Mouse (Mus musculus) monocyte, adult 5-6 weeks (primary cell): Measurements from ENCODE around the gene Mllt10. TPM values are rescaled to one million over a fixed set of nuclear protein-coding genes. Genes with fewer than 3 reads are reported as not detected.

Experiments
- ATAC-seq: fragments of 153-309, 156-312 bp; replicated peaks from 2 replicates; pipeline ENCODE4 v1.8.0; 2017; ENCODE audit warnings: mild to moderate bottlenecking; ENCODE audit not compliant: low TSS enrichment, insufficient number of reproducible peaks, severe bottlenecking, poor library complexity, low FRiP score
- total RNA-seq: library from RNA; stranded (forward); fragments of 200-1000, 200-491, 200-594 nt; gene quantifications from 3 replicates; pipeline ENCODE4 v1.2.3, GENCODE M21; 2017

Gene Mllt10
- total RNA-seq, 1 experiment from 2014 or later = 67.5 TPM

- ATAC-seq = no peak
Measured at GRCm38 (mm10) chr2:18033166-18034108, 21.6 kb upstream of the Mllt10 start.

DNA sequence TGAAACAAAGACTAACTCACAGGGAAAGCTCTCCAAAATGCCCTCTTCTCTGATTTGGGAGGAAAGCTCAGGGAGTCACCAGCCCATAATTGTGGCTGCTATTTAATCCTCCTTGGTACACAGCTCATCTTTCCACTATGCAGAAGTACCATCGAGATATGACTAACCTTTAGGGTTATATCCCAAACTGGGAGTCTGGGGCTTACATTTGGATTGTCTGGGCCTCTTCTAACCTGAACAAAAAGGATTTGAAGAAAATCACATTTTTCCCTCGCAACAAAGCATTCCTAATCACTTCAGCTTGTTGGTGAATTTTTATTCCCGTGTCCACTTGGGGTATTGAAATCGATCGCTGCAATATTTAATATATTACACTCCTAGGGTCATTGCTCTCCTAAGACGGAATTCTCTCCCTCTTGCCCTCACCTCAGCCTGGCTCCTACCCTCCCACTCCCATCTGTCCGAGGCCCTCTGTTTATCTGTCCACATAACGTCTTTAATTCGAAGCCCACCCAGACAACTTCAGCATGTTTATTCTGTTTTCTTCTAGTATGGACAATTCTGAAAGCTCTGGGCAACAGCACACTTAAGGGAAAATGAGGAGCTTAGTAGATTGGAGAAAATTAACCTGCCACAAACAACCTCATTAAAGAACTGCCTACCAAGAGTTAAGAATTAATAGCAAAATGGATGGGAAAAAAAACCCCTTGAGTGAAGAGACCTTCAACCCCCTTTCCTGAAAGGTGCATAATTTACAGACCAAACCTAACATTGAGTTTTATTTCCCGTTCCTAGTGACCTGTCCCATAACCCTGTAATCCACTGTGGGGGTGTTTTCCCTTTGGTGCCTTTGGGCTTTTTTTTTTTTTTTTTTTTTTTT, 20.4 kb upstream of the Mllt10 start:
- ATAC-seq = no peak

- no peak for ATAC-seq
Measured at GRCm38 (mm10) chr2:18037491-18037890, 17.5 kb upstream of the Mllt10 start, which contains the start of gene A930004D18Rik. Gene A930004D18Rik, minus strand, starts transcription at chr2:18037737.

- ATAC-seq = no peak
Measured at GRCm38 (mm10) chr2:18038141-18038752, 16.8 kb upstream of the Mllt10 start.

DNA sequence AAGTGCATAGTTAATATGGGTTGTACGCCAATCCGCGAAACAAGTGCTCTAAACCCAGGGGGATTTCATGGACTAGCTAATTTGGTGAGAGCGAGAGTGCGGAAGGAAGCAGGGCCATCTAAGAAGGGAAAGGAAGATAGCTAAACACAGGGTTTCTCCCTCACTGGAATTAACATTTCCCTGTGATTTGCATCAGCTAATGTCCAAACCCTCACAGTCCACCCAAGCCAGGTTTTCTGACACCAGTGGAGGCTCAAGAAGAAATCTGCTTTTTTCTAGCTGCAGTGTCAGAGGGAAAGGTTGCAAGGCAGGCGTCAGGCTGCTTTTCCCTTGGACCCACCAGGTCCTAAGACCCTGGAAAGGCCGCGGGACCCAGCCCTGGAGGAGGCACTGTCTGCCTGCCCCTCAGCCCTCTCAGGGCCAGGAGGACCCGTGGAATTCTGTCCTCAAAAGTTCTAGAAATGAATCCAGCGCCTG, 16.1 kb upstream of the Mllt10 start:
- no peak for ATAC-seq

DNA sequence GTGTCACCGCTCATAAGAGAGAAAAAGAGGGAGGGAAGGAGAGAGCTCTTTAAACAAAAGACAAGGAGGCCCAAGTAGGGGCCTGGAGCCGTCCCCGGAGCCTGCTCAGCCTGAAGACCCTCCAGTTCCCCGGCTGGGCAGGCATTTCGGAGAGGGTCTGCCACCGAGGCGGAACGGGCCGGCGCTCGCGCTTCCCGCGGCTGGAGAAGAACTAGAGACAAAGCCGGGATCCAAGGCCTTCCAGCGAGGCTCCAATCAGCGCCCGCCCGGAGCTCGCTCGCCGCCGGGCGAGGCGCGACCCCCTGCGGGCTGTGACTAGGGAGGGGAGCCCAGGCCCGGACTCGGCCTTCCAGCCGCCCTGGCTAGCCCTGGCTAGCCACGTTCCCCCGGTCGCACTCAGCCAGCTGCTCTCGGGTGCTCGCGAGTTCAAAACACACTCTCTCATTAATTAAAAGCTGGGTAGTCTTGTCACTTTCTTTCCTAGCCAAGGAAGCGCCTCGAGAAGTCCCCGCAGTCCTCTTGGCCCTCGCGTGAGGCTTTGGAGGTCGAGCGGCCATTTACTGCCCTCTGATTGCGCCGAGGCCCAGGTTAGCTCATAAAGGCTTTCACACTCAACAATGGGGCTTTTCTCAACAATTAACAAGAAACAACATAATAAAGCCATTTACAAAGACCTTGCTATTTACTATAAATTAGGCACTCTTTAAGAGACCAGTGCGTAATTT, 15.3 kb upstream of the Mllt10 start:
- ATAC-seq = no peak

GRCm38 (mm10) chr2:18040347-18041160, 14.5 kb upstream of the Mllt10 start:
- no peak for ATAC-seq

DNA sequence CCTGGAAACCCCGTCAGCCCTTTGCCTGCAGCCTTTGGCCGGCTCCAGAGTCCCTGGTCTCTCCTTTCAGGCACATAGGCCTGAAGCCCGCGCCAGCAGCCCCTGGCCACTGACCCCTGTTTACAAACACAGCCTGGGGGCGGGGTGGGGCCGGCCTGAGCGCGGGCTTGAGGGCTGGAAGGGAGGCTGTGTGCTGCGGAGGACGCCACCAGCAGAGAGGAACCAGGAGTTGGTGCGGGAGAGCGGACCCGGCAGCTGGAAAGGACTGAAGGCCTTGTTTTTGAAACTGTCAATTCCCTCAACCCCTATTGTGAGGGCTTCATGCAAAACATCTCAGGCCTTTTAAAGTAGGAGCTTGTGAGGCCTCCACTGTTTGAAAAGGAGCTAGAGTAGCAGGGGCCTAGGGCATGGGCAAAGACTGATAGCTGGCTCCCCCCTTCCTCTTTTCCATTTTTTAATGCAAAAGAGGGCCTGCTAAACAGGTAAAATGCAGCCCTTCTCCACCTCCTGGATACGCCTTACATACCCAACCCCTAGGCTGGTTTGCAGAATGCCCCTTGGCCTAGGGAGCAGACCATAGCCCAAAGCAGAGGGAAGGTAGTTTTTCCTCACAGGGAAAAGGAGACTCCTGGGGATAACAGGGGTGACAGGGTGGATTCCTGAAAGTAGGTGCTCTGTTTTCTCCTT, 13.7 kb upstream of the Mllt10 start:
- no peak for ATAC-seq

DNA sequence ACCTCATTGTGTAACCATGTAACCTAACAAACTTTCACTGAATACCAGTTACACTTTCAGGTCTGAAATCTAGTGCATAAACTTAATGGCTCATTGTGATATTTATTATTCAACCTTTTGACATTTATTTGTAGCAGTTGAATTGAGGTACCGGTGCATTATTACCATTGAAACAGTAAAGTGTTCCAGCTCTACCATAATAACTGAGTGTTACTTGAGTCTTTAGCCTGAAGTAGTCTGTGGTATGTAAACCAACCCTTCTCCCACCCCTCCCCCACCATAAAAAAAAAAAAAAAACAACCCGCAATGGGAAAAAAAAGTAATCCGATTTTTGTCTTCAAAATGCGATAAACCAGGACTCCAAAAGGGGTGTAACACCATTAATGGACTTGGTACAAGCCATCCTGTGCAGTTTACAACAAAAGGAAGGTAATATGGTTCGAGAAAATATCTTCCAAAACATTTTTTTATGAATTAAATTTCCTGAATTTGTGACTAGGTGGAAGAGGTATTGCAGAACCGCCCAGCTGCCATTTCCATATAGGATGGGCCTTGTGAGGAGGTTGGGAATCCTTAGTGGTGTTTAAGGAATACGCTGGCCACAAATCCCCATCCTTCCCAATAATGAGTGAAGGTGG, 9.8 kb upstream of the Mllt10 start:
- ATAC-seq = no peak

DNA sequence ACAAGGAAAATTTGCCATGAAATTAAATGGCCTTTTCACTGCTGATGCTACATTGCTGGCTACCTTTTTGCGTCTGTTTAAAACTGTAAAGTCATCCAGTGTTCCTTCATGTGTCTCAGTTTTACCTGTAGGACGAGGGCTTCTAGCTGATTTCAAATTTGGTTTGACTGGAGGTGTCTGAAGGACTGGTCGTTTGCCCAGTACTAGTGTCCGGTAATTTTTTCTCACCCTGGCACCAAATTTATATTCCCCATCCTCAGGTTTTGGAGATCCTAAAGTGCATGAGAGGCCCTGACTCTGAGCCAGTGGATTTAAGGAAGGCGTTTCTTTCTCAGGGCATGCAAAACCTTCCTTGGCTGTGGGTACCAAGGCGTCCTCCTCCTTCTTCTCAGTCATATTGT, 9.3 kb upstream of the Mllt10 start:
- no peak for ATAC-seq

GRCm38 (mm10) chr2:18046186-18046585, 8.9 kb upstream of the Mllt10 start:
- ATAC-seq = no peak

DNA sequence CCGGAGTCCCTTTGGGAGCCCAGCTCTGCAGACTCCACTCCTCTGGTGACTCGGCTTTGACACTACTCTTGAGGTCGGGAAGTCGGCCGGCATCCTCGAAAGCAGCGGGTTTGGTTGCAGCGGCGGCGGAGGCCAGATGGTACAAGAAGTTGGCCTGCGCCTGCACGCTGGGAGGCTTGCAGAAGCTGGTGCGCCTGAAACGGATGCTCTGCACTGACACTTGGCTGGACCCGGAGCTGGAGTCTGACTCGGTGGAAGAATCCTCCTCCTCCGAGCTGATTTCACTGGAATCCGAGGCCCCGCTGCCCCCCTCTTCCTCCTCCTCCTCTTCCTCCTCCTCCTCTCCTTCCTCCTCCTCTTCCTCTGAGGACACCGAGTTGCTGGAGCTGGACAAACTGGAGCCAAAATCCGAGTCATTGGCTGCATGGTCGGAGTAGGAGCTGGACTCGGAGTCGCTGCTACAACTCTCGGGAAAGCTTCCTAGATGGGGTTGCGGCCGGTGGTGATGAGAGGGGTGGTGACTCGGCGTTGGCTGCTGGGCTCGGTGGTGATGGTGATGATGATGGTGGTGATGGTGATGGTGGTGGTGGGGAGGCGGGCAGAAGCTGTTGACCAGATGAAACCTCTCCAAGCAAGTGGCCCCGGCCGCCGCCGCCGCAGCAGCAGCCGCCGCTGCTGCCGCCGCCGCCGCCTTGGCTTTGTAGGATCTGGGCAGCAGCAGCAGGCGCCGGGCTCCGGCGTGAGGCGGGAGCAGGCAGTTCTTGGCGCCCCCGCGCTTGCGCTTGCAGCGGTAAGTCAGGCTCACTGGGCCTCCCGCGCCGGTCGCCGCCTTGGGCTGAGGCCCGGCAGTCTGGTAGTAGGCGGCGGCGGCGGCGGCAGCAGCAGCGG, 8.0 kb upstream of the Mllt10 start:
- ATAC-seq = peak; percentile 34; the same call in 1 of the 2 replicates

DNA sequence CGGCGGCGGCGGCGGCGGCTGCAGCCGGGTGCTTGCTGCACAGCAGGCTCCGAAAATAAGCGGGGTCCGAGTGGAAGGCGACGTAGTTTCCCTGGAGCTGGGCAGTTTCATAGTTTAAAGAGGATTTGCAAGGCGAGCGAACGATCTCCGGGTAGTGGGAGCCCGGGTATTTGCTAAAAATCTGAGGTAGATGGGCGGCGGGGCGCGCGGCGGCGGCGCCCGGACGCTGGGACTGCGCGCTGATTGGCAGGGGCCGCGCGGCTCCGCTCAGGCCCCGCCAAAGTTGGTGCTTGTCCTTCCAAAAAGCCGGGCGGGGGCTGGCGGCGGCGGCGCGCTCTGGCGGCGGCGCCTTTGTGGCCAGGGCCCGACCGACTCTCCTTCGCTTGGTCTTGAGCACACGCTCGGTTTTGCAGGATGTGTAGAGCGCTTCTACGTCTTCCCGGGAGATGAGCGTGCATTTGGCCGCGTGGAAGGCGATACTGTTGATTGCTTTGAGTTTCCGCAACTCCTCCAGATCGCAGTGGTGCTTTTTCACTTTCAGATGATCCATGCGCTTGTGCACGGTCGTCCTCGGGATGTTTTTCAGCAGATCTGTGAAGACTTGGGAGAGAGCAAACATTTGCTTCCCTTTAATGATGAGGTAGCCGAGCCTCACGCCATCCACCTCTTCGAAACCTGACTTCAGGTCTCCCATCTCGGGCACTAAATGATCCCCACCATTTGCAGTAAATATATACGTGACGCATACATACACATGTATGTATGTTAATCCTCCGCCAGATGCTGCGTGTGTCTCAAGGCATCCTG, 7.2 kb upstream of the Mllt10 start:
- no peak; the same call in 1 of the 2 replicates for ATAC-seq

- ATAC-seq = no peak
Measured at GRCm38 (mm10) chr2:18048453-18049075, 6.5 kb upstream of the Mllt10 start, which contains the start of gene Skida1. Gene Skida1, minus strand, starts transcription at chr2:18049051.
